Mouse (Mus musculus) embryonic facial prominence, embryonic 15.5 days (tissue): Measurements from ENCODE around the gene Nupl1. TPM values are rescaled to one million over a fixed set of nuclear protein-coding genes. Genes with fewer than 3 reads are reported as not detected.

Source experiments
- ATAC-seq: fragments of 200-750 bp; cut with Nextera tagmentation; 2 replicates; pipeline ENCODE4 v1.8.0; 2017; ENCODE audit warnings: low read depth, moderate TSS enrichment; ENCODE audit not compliant: insufficient number of reproducible peaks, low FRiP score, low TSS enrichment
- H3K27ac ChIP-seq: fragments of 300-500 bp; sonication (generic); replicated peaks from 2 replicates; pipeline ENCODE4 v1.5.1; 2015; ENCODE audit warnings: mild to moderate bottlenecking, inconsistent platforms
- H3K27me3 ChIP-seq: fragments of 300-500 bp; sonication (generic); 2 replicates; pipeline ENCODE4 v1.6.1; 2015; ENCODE audit warnings: inconsistent platforms
- H3K36me3 ChIP-seq: fragments of 300-500 bp; sonication (generic); 2 replicates; pipeline ENCODE4 v1.6.1; 2015; ENCODE audit warnings: mild to moderate bottlenecking, inconsistent platforms
- H3K4me1 ChIP-seq: fragments of 300-500 bp; sonication (generic); 2 replicates; pipeline ENCODE4 v1.6.1; 2015; ENCODE audit warnings: inconsistent platforms
- H3K4me2 ChIP-seq: fragments of 300-500 bp; sonication (generic); replicated peaks from 2 replicates; pipeline ENCODE4 v1.6.1; 2015; ENCODE audit warnings: mild to moderate bottlenecking, inconsistent platforms
- H3K4me3 ChIP-seq: fragments of 300-500 bp; sonication (generic); replicated peaks from 2 replicates; pipeline ENCODE4 v1.5.1; 2015; ENCODE audit warnings: mild to moderate bottlenecking, inconsistent platforms
- H3K9ac ChIP-seq: fragments of 300-500 bp; sonication (generic); 2 replicates; pipeline ENCODE4 v1.6.1; 2015; ENCODE audit warnings: inconsistent platforms
- H3K9me3 ChIP-seq: fragments of 300-500 bp; sonication (generic); replicated peaks from 2 replicates; pipeline ENCODE4 v1.6.1; 2016; ENCODE audit warnings: inconsistent platforms
- WGBS: fragments of 180-500 bp; shearing (Covaris S2); methylation state at CpG from one replicate; pipeline ENCODE4 v1.1.7; 2015; 5-methylcytosine and 5-hydroxymethylcytosine counted together
- polyA plus RNA-seq: library from polyadenylated mRNA; unstranded; fragments of >200 nt; fragmentation: Nextera tagmentation; extraction: Ambion mirVana; gene quantifications from 2 replicates; pipeline ENCODE4 v1.2.1, GENCODE M21; 2015

The Nupl1 gene
- polyA plus RNA-seq, 1 experiment from 2014 or later: not detected

DNA sequence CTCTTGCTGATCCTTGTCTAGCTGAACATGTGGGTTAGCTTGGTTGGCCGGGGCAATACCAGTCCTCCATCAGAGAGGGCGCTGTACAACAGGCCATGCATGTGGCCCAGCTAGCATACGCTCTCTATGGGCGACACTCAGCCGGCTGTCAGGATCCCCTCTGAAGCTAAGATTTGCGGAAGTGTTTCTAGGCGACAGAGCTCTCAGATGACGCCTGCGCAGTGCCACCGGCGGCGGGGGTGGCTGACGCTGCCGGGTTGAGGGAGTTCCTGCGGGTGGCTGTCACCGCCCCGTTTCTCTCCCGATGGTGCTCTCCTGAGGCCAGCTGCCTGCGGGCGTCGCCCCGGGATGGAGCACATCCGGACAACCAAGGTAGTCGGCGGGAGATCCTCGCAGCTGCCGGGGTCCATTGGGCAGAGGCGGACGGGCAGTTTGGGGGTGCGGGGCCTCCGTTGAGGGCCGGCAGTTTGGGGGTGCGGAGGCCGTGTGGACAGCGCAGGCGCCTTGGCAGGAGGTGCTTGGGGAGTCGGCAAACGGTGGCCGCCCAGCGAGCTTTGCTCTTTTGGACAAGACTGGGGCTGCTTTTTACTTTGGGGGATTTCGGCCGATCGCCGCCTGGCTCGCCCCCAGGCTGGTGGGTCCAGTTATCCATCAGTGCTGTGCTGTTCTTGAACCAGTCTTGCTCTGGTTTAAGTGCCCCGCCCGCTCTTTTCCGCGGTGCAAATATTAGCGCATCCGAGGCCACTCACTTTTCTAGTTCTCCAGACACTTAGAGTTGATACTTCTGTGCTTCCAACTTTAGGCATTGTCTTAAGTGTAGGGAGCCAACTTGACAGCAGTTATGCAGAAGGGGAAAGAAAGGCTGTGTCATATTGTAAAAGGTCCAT lies 14.0 kb upstream of the Nupl1 start, which contains the start of gene Mtmr6:
Mtmr6 (plus strand) TSS at position 239 of the 887 bp plus-strand sequence.
- Histone ChIP-seq H3K4me2 (peak within 1 kb of the TSS; percentile 56), H3K36me3 (no peaks in the 10 kb centered on the region), H3K4me3 (peak within 1 kb of the TSS; percentile 74), H3K27me3 (no peaks in the 10 kb centered on the region), H3K27ac (peak within 1 kb of the TSS; percentile 82), H3K9me3 (no peaks in the 10 kb centered on the region), H3K4me1 (peaks cover 9% of the 10 kb centered on the region; the same call in 1 of the 2 replicates), H3K9ac (peak within 1 kb of the TSS; percentile 59)
- under 1% methylated on average over 51 of the region's 51 CpGs for WGBS
- ATAC-seq: peak; percentile 100

DNA sequence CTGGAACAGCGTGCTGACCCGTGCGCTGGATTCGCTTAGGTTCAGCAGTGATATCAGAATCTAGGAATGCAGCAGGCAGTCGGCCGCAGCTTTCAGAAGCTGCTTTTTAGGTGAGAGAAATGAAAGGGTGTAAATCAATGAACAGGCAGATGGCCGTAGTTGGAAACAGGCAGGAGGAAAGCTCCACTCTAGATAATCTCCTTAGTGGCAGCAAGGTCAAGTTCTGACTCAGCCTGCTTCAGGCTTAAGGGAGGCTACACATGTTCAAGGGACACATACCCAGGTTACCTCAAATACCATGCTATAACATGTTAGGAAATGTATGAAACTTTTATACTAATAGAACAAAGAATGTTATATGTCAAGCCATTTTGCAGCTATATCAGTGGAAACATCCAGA lies 11.1 kb upstream of the Nupl1 start:
- H3K4me3 ChIP-seq: no peak overlapping the region
- H3K4me1 ChIP-seq: peaks cover 9% of the 10 kb centered on the region; the same call in 1 of the 2 replicates
- no peak overlapping the region for H3K27ac ChIP-seq
- no peaks in the 10 kb centered on the region for H3K27me3 ChIP-seq
- H3K4me2 ChIP-seq: no peak overlapping the region
- H3K36me3 ChIP-seq: no peaks in the 10 kb centered on the region
- H3K9me3 ChIP-seq: no peaks in the 10 kb centered on the region
- WGBS: 72% methylated on average over 7 of the region's 7 CpGs
- no peak for ATAC-seq
- H3K9ac ChIP-seq: no peak overlapping the region

DNA sequence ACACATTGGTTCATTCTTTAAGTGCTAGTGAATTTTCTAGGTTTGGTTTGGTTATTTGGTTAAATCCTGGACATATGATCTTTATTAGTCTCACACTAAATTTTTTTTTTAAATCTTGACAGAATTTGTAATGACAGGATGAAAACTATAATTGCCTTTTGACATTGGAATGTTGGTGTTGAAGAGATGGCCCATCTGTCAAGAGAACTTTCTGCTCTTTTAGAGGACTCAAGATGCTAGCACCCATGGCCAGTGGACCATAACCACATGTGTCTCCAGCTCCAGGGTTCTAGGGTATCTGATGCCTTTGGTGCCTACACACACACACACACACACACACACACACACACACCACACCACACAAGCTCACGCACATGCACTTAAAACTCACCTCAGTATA lies 6.6 kb upstream of the Nupl1 start:
- no peak for ATAC-seq
- H3K4me2 ChIP-seq: no peak overlapping the region

DNA sequence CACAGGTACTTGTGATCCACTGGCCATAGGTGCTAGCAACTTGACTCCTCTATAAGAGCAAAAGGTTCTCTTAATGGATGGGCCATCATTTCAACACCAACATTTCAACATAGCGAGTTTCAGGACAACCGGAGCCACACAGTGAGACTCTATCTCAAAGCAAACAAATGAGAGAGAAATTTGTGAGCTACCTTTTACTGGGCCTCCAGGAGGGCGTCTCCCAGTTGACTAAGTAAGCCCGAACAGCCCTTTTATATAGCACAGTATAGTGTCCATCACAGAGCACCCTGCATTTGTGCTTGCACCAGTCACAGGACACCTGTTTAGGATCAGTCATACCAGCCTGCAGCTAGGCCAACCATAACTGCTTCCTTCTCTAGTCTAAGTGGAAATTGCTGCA lies 5.9 kb upstream of the Nupl1 start:
- no peak for ATAC-seq
- Histone ChIP-seq H3K9ac (no peak overlapping the region), H3K27ac (no peak overlapping the region), H3K4me2 (no peak overlapping the region), H3K4me3 (no peak overlapping the region), H3K9me3 (no peaks in the 10 kb centered on the region), H3K36me3 (no peaks in the 10 kb centered on the region), H3K27me3 (no peaks in the 10 kb centered on the region), H3K4me1 (peaks cover 5% of the 10 kb centered on the region; the same call in 1 of the 2 replicates)
- WGBS: 76% methylated on average over 4 of the region's 4 CpGs

More for the DNA sequence above, 6.6 kb upstream of the Nupl1 start:
- H3K27me3 ChIP-seq: no peaks in the 10 kb centered on the region
- no peak overlapping the region for H3K27ac ChIP-seq
- no peaks in the 10 kb centered on the region for H3K9me3 ChIP-seq
- no peaks in the 10 kb centered on the region for H3K4me1 ChIP-seq
- H3K4me3 ChIP-seq: no peak overlapping the region
- no peak overlapping the region for H3K9ac ChIP-seq
- H3K36me3 ChIP-seq: no peaks in the 10 kb centered on the region
- 86% methylated on average over 1 of the region's 1 CpGs for WGBS

DNA sequence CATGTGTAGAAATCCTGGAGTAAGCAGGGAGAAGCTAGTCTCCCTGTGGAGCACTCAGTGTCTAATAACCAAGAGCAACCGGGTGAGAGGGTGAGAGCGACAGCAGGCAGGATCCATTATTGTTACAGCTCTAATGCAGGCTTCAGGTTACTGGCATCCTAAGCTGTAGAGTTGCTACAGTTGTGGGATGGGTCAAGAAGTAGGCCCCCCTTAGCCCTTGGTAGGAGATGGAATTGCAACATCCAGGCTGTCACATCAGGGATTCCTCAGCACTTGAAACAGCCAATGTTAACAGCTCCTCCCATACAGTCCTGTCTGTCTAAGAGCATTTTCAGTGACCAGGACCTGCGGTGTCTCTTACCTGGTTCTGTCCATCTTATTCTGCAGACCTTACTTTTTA lies 5.1 kb upstream of the Nupl1 start:
- Histone ChIP-seq H3K4me1 (peaks cover 6% of the 10 kb centered on the region; the same call in 1 of the 2 replicates), H3K9ac (no peak overlapping the region), H3K27ac (no peak overlapping the region), H3K27me3 (no peaks in the 10 kb centered on the region), H3K4me3 (no peak overlapping the region), H3K9me3 (no peaks in the 10 kb centered on the region), H3K36me3 (no peaks in the 10 kb centered on the region), H3K4me2 (no peak overlapping the region)
- 24% methylated on average over 3 of the region's 3 CpGs for WGBS
- no peak for ATAC-seq

DNA sequence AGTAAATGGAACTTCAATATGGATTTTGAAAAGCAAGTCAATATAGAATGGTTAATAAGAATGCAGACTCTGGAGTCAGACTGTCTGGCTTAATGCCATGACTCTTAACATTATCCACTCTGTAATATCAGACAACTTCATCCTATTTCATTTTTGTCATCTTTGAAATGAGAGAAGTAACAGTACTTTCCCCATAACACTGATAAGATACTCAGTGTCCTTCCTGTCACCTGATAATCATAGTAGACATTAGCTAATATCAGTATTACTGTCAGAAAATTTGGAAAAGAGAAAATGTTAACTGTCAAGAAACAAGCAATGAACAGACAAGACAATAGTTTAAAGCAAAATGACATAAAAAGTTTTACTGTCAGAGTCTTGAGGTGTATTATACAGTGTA lies 3.5 kb upstream of the Nupl1 start:
- H3K4me2 ChIP-seq: no peak overlapping the region
- no peak for ATAC-seq
- no peaks in the 10 kb centered on the region for H3K27me3 ChIP-seq
- H3K9ac ChIP-seq: no peak overlapping the region
- peaks cover 13% of the 10 kb centered on the region; the same call in 1 of the 2 replicates for H3K4me1 ChIP-seq
- H3K36me3 ChIP-seq: no peaks in the 10 kb centered on the region
- no peaks in the 10 kb centered on the region for H3K9me3 ChIP-seq
- no peak overlapping the region for H3K4me3 ChIP-seq
- H3K27ac ChIP-seq: no peak overlapping the region

DNA sequence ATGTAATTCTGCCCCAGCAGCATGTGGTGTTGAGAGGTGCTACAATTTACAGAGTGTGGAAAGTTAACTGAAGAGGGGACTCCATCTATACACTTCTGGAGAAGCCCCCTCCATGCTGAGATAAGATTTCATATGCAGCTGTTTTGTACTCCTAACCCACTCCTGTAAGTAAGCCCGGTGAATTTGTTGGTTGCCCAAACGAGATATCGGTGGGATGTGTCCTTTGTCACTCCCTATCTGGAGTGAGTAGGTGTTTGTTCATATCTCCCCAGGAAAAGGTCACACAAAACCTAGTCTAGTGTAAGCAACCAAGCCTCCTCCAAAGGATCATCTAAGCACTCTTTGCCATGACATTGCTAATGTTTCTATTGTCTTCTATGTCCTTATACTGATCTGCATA lies 2.2 kb upstream of the Nupl1 start:
- ATAC-seq: no peak
- WGBS: 86% methylated on average over 3 of the region's 3 CpGs
- H3K9me3 ChIP-seq: no peaks in the 10 kb centered on the region

DNA sequence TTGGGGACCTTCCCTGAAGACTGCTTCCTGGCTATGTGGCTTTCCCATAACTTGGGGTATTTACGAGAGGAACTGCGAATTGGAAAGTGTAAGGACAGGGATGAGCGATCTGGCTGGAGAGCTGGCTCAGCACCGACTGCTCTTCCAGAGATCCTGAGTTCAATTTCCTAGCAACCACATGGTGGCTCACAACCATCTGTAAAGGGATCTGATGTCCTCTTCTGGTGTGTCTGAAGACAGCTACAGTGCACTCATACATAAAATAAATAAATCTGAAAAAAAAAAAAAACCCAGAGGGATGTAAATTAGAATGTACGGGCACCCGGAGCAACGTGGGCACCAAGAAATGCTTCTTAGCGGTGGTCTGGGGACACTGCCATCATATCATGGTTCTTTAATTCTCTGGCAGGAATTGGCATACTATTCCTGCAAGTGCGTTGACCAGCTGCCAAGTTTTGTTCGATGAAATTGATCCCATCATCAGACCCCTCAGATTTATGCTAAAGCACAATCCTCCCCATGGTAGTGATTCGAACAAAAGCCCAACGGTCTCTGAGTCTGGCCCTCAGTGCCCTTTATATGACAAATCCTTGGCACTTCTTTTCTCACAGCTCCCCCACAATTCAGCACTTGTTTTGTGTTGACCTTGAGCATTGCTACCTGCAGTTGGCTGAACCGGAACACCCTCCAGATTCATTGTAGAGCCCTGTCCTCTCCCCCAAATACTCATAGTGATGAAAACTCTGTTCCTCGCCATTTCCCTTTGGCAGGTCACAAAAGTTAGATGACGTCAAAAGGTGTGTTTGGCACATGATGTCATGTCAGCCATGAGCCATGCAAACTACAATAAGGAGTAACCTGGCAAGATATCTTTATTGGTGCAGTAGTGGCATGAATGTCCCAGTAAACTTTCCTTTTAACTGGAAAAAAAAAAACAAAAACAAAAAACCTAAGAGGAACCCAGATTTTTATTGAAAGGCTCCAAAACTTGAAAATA lies 1.1 kb upstream of the Nupl1 start:
- ATAC-seq: peak; percentile 13; the same call in 1 of the 2 replicates
- 18% methylated on average over 15 of the region's 15 CpGs for WGBS

More for the DNA sequence above, 2.2 kb upstream of the Nupl1 start:
- Histone ChIP-seq H3K36me3 (no peaks in the 10 kb centered on the region), H3K27ac (no peak overlapping the region), H3K4me3 (no peak overlapping the region), H3K4me1 (peaks cover 20% of the 10 kb centered on the region), H3K27me3 (no peaks in the 10 kb centered on the region), H3K9ac (no peak overlapping the region), H3K4me2 (no peak overlapping the region)

DNA sequence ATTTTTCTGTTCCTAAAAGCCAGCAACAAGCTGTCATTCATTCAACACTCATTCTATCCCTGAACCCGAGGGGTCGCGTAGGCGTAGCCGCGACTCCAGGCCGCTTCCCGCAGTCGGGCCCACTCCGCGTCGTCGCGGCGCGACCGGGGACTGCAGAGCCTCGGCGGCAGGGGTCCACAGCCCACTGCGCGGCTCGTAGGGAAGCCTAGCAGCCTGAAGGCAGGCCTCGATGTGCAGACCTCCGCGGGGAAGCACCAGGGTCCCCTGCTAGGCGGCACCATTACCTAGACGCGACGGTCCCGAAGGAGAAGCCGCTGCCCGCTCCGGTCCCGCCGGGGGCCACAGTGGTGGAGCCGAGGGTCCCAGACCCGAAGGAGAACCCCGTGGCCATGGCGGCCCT lies 352 bp downstream of the Nupl1 start:
- Histone ChIP-seq H3K4me3 (peak overlapping the region; percentile 98), H3K4me1 (peaks cover 20% of the 10 kb centered on the region), H3K27ac (peak overlapping the region; percentile 92), H3K9me3 (no peaks in the 10 kb centered on the region), H3K27me3 (no peaks in the 10 kb centered on the region), H3K4me2 (peak overlapping the region; percentile 76), H3K36me3 (no peaks in the 10 kb centered on the region), H3K9ac (peak overlapping the region; percentile 97)
- WGBS: under 1% methylated on average over 39 of the region's 39 CpGs
- ATAC-seq: peak; percentile 51

More for the DNA sequence above, 1.1 kb upstream of the Nupl1 start:
- Histone ChIP-seq H3K4me2 (peak overlapping the region; percentile 76), H3K36me3 (no peaks in the 10 kb centered on the region), H3K9ac (peak overlapping the region; percentile 69), H3K9me3 (no peaks in the 10 kb centered on the region), H3K27ac (peak overlapping the region; percentile 92), H3K4me3 (peak overlapping the region; percentile 98), H3K4me1 (peaks cover 20% of the 10 kb centered on the region), H3K27me3 (no peaks in the 10 kb centered on the region)

DNA sequence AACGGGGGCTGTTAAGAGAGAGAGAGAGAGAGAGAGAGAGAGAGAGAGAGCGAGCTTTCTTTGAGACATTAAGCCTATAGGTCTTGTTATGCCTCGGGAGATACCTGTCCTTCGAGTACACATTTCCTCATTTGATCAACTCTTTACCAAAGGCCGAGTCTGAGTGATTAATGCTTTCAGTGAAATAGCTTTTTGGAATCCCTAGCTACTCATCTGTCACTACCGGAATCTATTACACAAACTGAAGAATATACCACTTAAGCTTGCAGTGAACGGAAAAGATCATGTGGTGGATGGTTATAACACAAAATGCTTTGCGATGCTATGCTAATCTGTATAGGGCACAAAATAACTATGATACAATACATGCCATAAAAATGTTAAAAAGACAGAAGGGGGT lies 865 bp downstream of the Nupl1 start:
- Histone ChIP-seq H3K27me3 (no peaks in the 10 kb centered on the region), H3K4me3 (peak overlapping the region; percentile 98), H3K4me1 (peaks cover 20% of the 10 kb centered on the region), H3K9me3 (no peaks in the 10 kb centered on the region), H3K27ac (peak overlapping the region; percentile 92; the same call in 1 of the 2 replicates), H3K9ac (peak overlapping the region; percentile 97), H3K4me2 (peak overlapping the region; percentile 76), H3K36me3 (0 out of 2 replicates have a peak, but pooled peaks cover under 1% of the 10 kb centered on the region)
- no peak for ATAC-seq
- WGBS: 12% methylated on average over 8 of the region's 8 CpGs

DNA sequence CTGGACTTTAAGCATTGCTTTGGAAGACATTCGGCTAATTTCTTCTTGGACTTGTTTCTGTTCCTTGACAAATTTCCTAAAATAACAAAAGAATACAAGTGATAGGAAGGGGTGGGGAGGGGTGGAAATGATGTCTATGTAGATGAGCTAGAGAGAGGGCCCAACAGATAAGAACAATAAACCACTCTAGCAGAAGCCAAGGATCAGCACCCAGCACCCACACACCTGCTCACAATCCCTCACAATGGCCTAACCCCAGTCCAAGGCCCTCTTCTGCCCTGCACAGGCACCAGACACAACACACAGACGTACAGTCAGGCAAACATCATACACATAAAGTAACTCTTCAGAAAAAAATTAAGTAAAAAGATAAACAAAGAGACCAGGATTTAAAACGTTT lies 12.7 kb downstream of the Nupl1 start:
- H3K4me2 ChIP-seq: no peak overlapping the region
- H3K36me3 ChIP-seq: peaks cover 40% of the 10 kb centered on the region
- 81% methylated on average over 3 of the region's 3 CpGs for WGBS
- H3K4me1 ChIP-seq: no peaks in the 10 kb centered on the region
- no peak for ATAC-seq
- H3K9me3 ChIP-seq: no peaks in the 10 kb centered on the region
- no peaks in the 10 kb centered on the region for H3K27me3 ChIP-seq
- H3K27ac ChIP-seq: no peak overlapping the region
- no peak overlapping the region for H3K4me3 ChIP-seq
- no peak overlapping the region for H3K9ac ChIP-seq
